Mouse (Mus musculus) cerebellum, adult 2 months (tissue): ENCODE data around the gene Aagab.

ENCODE experiments used
- CTCF ChIP-seq: fragments of 200-500 bp; IDR thresholded peaks from 2 replicates; pipeline ENCODE4 v1.5.1; 2011; ENCODE audit warnings: low read depth, mild to moderate bottlenecking, control low read depth, low read length, moderate library complexity, borderline replicate concordance; ENCODE audit not compliant: insufficient read depth
- POLR2A ChIP-seq: fragments of 200-500 bp; IDR thresholded peaks from 2 replicates; pipeline ENCODE4 v1.6.1; 2011; ENCODE audit warnings: low read length, control low read depth, borderline replicate concordance; ENCODE audit not compliant: insufficient read depth

- no peak for TF ChIP-seq CTCF
- TF ChIP-seq POLR2A = no peak
These were observed 17.2 kb upstream of the Aagab start for GRCm38 (mm10) chr9:63585251-63585650.
